Mouse (Mus musculus) thymus, adult 2 months (tissue): ENCODE results near the gene Clcn7. TPM values are rescaled to one million over a fixed set of nuclear protein-coding genes. Genes with fewer than 3 reads are reported as not detected.
"Not testable (repeated sequence)": the region's sequence is repeated elsewhere in the genome, so short reads cannot be mapped to it uniquely, and the experiment has no call there.

Experiments
- DNase-seq: peaks from one replicate; pipeline ENCODE4 v3.0.0; 2021
- H3K27ac ChIP-seq: fragments of 200-500 bp; 2 replicates; pipeline ENCODE4 v1.5.1; 2012; ENCODE audit warnings: low read length, control low read depth; ENCODE audit not compliant: control insufficient read depth, insufficient read depth
- H3K27me3 ChIP-seq: fragments of 200-500 bp; 2 replicates; pipeline ENCODE4 v1.6.1; 2012; ENCODE audit warnings: mild to moderate bottlenecking, low read length, moderate library complexity, mixed read lengths; ENCODE audit not compliant: control insufficient read depth, insufficient read depth
- H3K36me3 ChIP-seq: fragments of 200-500 bp; 2 replicates; pipeline ENCODE4 v1.6.1; 2012; ENCODE audit warnings: mild to moderate bottlenecking, low read length, moderate library complexity; ENCODE audit not compliant: control insufficient read depth, insufficient read depth
- H3K4me1 ChIP-seq: fragments of 200-500 bp; replicated peaks from 2 replicates; pipeline ENCODE4 v1.6.1; 2012; ENCODE audit warnings: low read length; ENCODE audit not compliant: control insufficient read depth, insufficient read depth
- H3K4me3 ChIP-seq: fragments of 200-500 bp; 2 replicates; pipeline ENCODE4 v1.5.1; 2012; ENCODE audit warnings: mild to moderate bottlenecking, low read length, control low read depth, moderate library complexity; ENCODE audit not compliant: control insufficient read depth, insufficient read depth
- CTCF ChIP-seq: fragments of 200-500 bp; IDR thresholded peaks from 2 replicates; pipeline ENCODE4 v1.5.1; 2012; ENCODE audit warnings: mild to moderate bottlenecking, control low read depth, low read length, moderate library complexity, borderline replicate concordance; ENCODE audit not compliant: control insufficient read depth, poor library complexity, insufficient read depth; ENCODE audit errors: extremely low read depth
- POLR2A ChIP-seq: fragments of 200-500 bp; IDR thresholded peaks from 2 replicates; pipeline ENCODE4 v1.6.1; 2012; ENCODE audit warnings: mild to moderate bottlenecking, low read length, control low read depth, moderate library complexity; ENCODE audit not compliant: control insufficient read depth, poor library complexity, insufficient read depth; ENCODE audit errors: extremely low read depth
- WGBS: fragments of 180-500 bp; shearing (Covaris S2); methylation state at CpG from one replicate; pipeline ENCODE4 v1.1.7; 2018; 5-methylcytosine and 5-hydroxymethylcytosine counted together
- polyA plus RNA-seq: library from polyadenylated mRNA; depleted of rRNA; stranded (reverse); fragments of >200 nt; gene quantifications from 2 replicates; pipeline ENCODE4 v1.2.3, GENCODE M21; 2012

Gene Clcn7
- polyA plus RNA-seq, 1 experiment: 45.9 TPM

- Histone ChIP-seq H3K27ac (no peak overlapping the region), H3K4me1 (no peaks in the 10 kb centered on the region), H3K36me3 (no peaks in the 10 kb centered on the region), H3K4me3 (no peak overlapping the region), H3K27me3 (no peaks in the 10 kb centered on the region)
- DNase-seq: peak; percentile 51
- 26% methylated on average over 7 of the region's 7 CpGs for WGBS
- TF ChIP-seq POLR2A (no peak), CTCF (peak; percentile 41; the same call in 1 of the 2 replicates)
Observed at GRCm38 (mm10) chr17:25123979-25124378, 9.2 kb upstream of the Clcn7 start.

- DNase-seq, H3K27me3 ChIP-seq, H3K36me3 ChIP-seq, H3K4me1 ChIP-seq, H3K27ac ChIP-seq, H3K4me3 ChIP-seq: not testable (repeated sequence)
- 69% methylated on average over 3 of the region's 3 CpGs for WGBS
Observed at GRCm38 (mm10) chr17:25125442-25126060, 7.6 kb upstream of the Clcn7 start.

GRCm38 (mm10) chr17:25127079-25127478 is 6.1 kb upstream of the Clcn7 start:
- TF ChIP-seq POLR2A (no peak), CTCF (no peak)
- H3K4me3 ChIP-seq: no peak overlapping the region
- DNase-seq: no peak
- no peaks in the 10 kb centered on the region for H3K27me3 ChIP-seq
- no peaks in the 10 kb centered on the region for H3K4me1 ChIP-seq
- H3K36me3 ChIP-seq: no peaks in the 10 kb centered on the region
- H3K27ac ChIP-seq: no peak overlapping the region
- 62% methylated on average over 8 of the region's 8 CpGs for WGBS

- Histone ChIP-seq H3K27ac (no peak overlapping the region), H3K4me3 (no peak overlapping the region), H3K27me3 (no peaks in the 10 kb centered on the region), H3K4me1 (no peaks in the 10 kb centered on the region), H3K36me3 (no peaks in the 10 kb centered on the region)
- DNase-seq: no peak
- WGBS: 82% methylated on average over 9 of the region's 9 CpGs
- TF ChIP-seq POLR2A (no peak), CTCF (no peak)
Observed at GRCm38 (mm10) chr17:25127681-25128080, 5.5 kb upstream of the Clcn7 start.

GRCm38 (mm10) chr17:25130060-25130459 is 3.1 kb upstream of the Clcn7 start:
- TF ChIP-seq CTCF: no peak
- no peak for TF ChIP-seq POLR2A
- Histone ChIP-seq H3K4me1 (peaks cover 5% of the 10 kb centered on the region), H3K4me3 (no peak overlapping the region), H3K36me3 (no peaks in the 10 kb centered on the region), H3K27me3 (no peaks in the 10 kb centered on the region), H3K27ac (no peak overlapping the region)
- no peak for DNase-seq
- 94% methylated on average over 1 of the region's 1 CpGs for WGBS

- no peak overlapping the region for H3K4me3 ChIP-seq
- no peaks in the 10 kb centered on the region for H3K36me3 ChIP-seq
- H3K4me1 ChIP-seq: peaks cover 5% of the 10 kb centered on the region
- H3K27ac ChIP-seq: no peak overlapping the region
- no peak for TF ChIP-seq CTCF
- no peak for TF ChIP-seq POLR2A
- 95% methylated on average over 6 of the region's 6 CpGs for WGBS
- no peaks in the 10 kb centered on the region for H3K27me3 ChIP-seq
- DNase-seq: no peak
Observed at GRCm38 (mm10) chr17:25135622-25136021, 2.4 kb downstream of the Clcn7 start.

- H3K27me3 ChIP-seq: no peaks in the 10 kb centered on the region
- no peak overlapping the region for H3K4me3 ChIP-seq
- no peak overlapping the region for H3K27ac ChIP-seq
- peaks cover 4% of the 10 kb centered on the region for H3K4me1 ChIP-seq
- WGBS: 97% methylated on average over 1 of the region's 1 CpGs
- TF ChIP-seq POLR2A (no peak), CTCF (no peak)
- DNase-seq: no peak
- H3K36me3 ChIP-seq: no peaks in the 10 kb centered on the region
Observed at GRCm38 (mm10) chr17:25138803-25139202, 5.6 kb downstream of the Clcn7 start.
